Mouse (Mus musculus) heart, embryonic 11.5 days (tissue): ENCODE measurements around the gene Hfe. TPM values are rescaled to one million over a fixed set of nuclear protein-coding genes. Genes with fewer than 3 reads are reported as not detected.
A peak's percentile ranks its signal among the peaks of the same experiment; 100 is the strongest.

Source experiments
- ATAC-seq: fragments of 200-750 bp; cut with Nextera tagmentation; replicated peaks from 2 replicates; pipeline ENCODE4 v1.8.0; 2017; ENCODE audit warnings: moderate library complexity; ENCODE audit not compliant: insufficient number of reproducible peaks, low FRiP score, low TSS enrichment
- H3K27ac ChIP-seq: fragments of 300-500 bp; sonication (generic); 2 replicates; pipeline ENCODE4 v1.5.1; 2014; ENCODE audit warnings: mild to moderate bottlenecking, low read depth, low read length
- H3K27me3 ChIP-seq: fragments of 300-500 bp; sonication (generic); 2 replicates; pipeline ENCODE4 v1.6.1; 2014; ENCODE audit warnings: mild to moderate bottlenecking, low read length, mixed read lengths; ENCODE audit not compliant: control insufficient read depth, insufficient read depth
- H3K36me3 ChIP-seq: fragments of 300-500 bp; sonication (generic); 2 replicates; pipeline ENCODE4 v1.6.1; 2014; ENCODE audit warnings: mild to moderate bottlenecking, low read length, moderate library complexity, mixed read lengths; ENCODE audit not compliant: control insufficient read depth, insufficient read depth
- H3K4me1 ChIP-seq: fragments of 300-500 bp; sonication (generic); 2 replicates; pipeline ENCODE4 v1.6.1; 2014; ENCODE audit warnings: low read length; ENCODE audit not compliant: control insufficient read depth, insufficient read depth
- H3K4me2 ChIP-seq: fragments of 300-500 bp; sonication (generic); 2 replicates; pipeline ENCODE4 v1.6.1; 2014; ENCODE audit warnings: mild to moderate bottlenecking, moderate library complexity
- H3K4me3 ChIP-seq: fragments of 300-500 bp; sonication (generic); 2 replicates; pipeline ENCODE4 v1.5.1; 2014; ENCODE audit warnings: low read depth, low read length
- H3K9ac ChIP-seq: fragments of 300-500 bp; sonication (generic); 2 replicates; pipeline ENCODE4 v1.6.1; 2014; ENCODE audit warnings: mild to moderate bottlenecking, low read depth, low read length, moderate library complexity
- H3K9me3 ChIP-seq: fragments of 300-500 bp; sonication (generic); replicated peaks from 2 replicates; pipeline ENCODE4 v1.6.1; 2016; ENCODE audit warnings: low read length; ENCODE audit not compliant: control insufficient read depth
- WGBS: fragments of 180-500 bp; shearing (Covaris S2); extraction: QIAGEN DNeasy Blood & Tissue Kit; methylation state at CpG from one replicate; pipeline ENCODE4 v1.1.7; 2014; ENCODE audit not compliant: insufficient replicate concordance; 5-methylcytosine and 5-hydroxymethylcytosine counted together
- polyA plus RNA-seq: library from polyadenylated mRNA; unstranded; fragments of >200 nt; fragmentation: Nextera tagmentation; extraction: Ambion mirVana; gene quantifications from 2 replicates; pipeline ENCODE4 v1.2.1, GENCODE M21; 2014

Gene Hfe
- polyA plus RNA-seq, 1 experiment from 2014 or later = 8.2 TPM

GRCm38 (mm10) chr13:23699767-23700166, 10.9 kb downstream of the Hfe start:
- Histone ChIP-seq H3K4me1 (no peaks in the 10 kb centered on the region; the same call in 1 of the 2 replicates), H3K27ac (no peak overlapping the region), H3K9ac (no peak overlapping the region), H3K4me2 (no peak overlapping the region), H3K27me3 (no peaks in the 10 kb centered on the region), H3K36me3 (no peaks in the 10 kb centered on the region), H3K9me3 (no peaks in the 10 kb centered on the region), H3K4me3 (no peak overlapping the region)
- 64% methylated on average over 3 of the region's 3 CpGs for WGBS
- no peak for ATAC-seq

GRCm38 (mm10) chr13:23698996-23699395, 11.7 kb downstream of the Hfe start:
- 56% methylated on average over 6 of the region's 6 CpGs for WGBS
- peak overlapping the region; percentile 70 for H3K4me2 ChIP-seq
- H3K9ac ChIP-seq = 0 out of 2 replicates have a peak overlapping the region, but pooled peaks have one; percentile 6
- H3K27me3 ChIP-seq = no peaks in the 10 kb centered on the region
- H3K27ac ChIP-seq = peak overlapping the region; percentile 70
- no peaks in the 10 kb centered on the region; the same call in 1 of the 2 replicates for H3K4me1 ChIP-seq
- H3K4me3 ChIP-seq = no peak overlapping the region
- no peak for ATAC-seq
- no peaks in the 10 kb centered on the region for H3K9me3 ChIP-seq
- H3K36me3 ChIP-seq = no peaks in the 10 kb centered on the region

GRCm38 (mm10) chr13:23698300-23698693, 12.4 kb downstream of the Hfe start, which contains the start of gene Hist1h4c:
Gene Hist1h4c (minus strand): TSS chr13:23698454.
- H3K27ac ChIP-seq = peak within 1 kb of the TSS; percentile 91
- H3K9ac ChIP-seq = peak within 1 kb of the TSS; percentile 74
- H3K4me1 ChIP-seq = no peaks in the 10 kb centered on the region; the same call in 1 of the 2 replicates
- H3K27me3 ChIP-seq = no peaks in the 10 kb centered on the region
- H3K4me3 ChIP-seq = peak within 1 kb of the TSS; percentile 45
- under 1% methylated on average over 20 of the region's 22 CpGs for WGBS
- no peaks in the 10 kb centered on the region for H3K36me3 ChIP-seq
- ATAC-seq = peak; percentile 92
- H3K4me2 ChIP-seq = peak within 1 kb of the TSS; percentile 70
- no peaks in the 10 kb centered on the region for H3K9me3 ChIP-seq

GRCm38 (mm10) chr13:23697491-23698299, 13.0 kb downstream of the Hfe start:
- Histone ChIP-seq H3K9me3 (no peaks in the 10 kb centered on the region), H3K27me3 (no peaks in the 10 kb centered on the region), H3K36me3 (no peaks in the 10 kb centered on the region), H3K4me3 (peak overlapping the region; percentile 45), H3K27ac (peak overlapping the region; percentile 91), H3K4me2 (peak overlapping the region; percentile 70), H3K4me1 (no peaks in the 10 kb centered on the region; the same call in 1 of the 2 replicates), H3K9ac (peak overlapping the region; percentile 74)
- under 1% methylated on average over 21 of the region's 32 CpGs for WGBS
- peak; percentile 36 for ATAC-seq

GRCm38 (mm10) chr13:23696061-23696474, 14.6 kb downstream of the Hfe start:
- Histone ChIP-seq H3K4me2 (peak overlapping the region; percentile 49), H3K27me3 (no peaks in the 10 kb centered on the region), H3K4me1 (no peaks in the 10 kb centered on the region; the same call in 1 of the 2 replicates), H3K36me3 (no peaks in the 10 kb centered on the region), H3K4me3 (0 out of 2 replicates have a peak overlapping the region, but pooled peaks have one; percentile 16), H3K27ac (no peak overlapping the region), H3K9ac (peak overlapping the region; percentile 39; the same call in 1 of the 2 replicates), H3K9me3 (no peaks in the 10 kb centered on the region)
- WGBS = 46% methylated on average over 15 of the region's 15 CpGs
- ATAC-seq = no peak

- Histone ChIP-seq H3K4me3 (0 out of 2 replicates have a peak within 1 kb of the TSS, but pooled peaks have one; percentile 16), H3K9me3 (no peaks in the 10 kb centered on the region), H3K27ac (no peak within 1 kb of the TSS), H3K9ac (peak within 1 kb of the TSS; percentile 39; the same call in 1 of the 2 replicates), H3K4me2 (peak within 1 kb of the TSS; percentile 49), H3K36me3 (no peaks in the 10 kb centered on the region), H3K27me3 (no peaks in the 10 kb centered on the region), H3K4me1 (no peaks in the 10 kb centered on the region; the same call in 1 of the 2 replicates)
- WGBS = 37% methylated on average over 11 of the region's 13 CpGs
- no peak for ATAC-seq
These were observed 15.1 kb downstream of the Hfe start, which contains the start of gene Hist1h1t for GRCm38 (mm10) chr13:23695514-23695913. Gene Hist1h1t (plus strand): TSS chr13:23695814.

GRCm38 (mm10) chr13:23694956-23695355, 15.7 kb downstream of the Hfe start:
- no peaks in the 10 kb centered on the region for H3K27me3 ChIP-seq
- H3K4me1 ChIP-seq = no peaks in the 10 kb centered on the region; the same call in 1 of the 2 replicates
- 89% methylated on average over 9 of the region's 9 CpGs for WGBS
- no peaks in the 10 kb centered on the region for H3K9me3 ChIP-seq
- no peak overlapping the region for H3K9ac ChIP-seq
- ATAC-seq = no peak
- no peak overlapping the region for H3K4me3 ChIP-seq
- no peak overlapping the region for H3K4me2 ChIP-seq
- H3K36me3 ChIP-seq = no peaks in the 10 kb centered on the region
- no peak overlapping the region for H3K27ac ChIP-seq

GRCm38 (mm10) chr13:23693856-23694440, 16.7 kb downstream of the Hfe start:
- no peak overlapping the region for H3K9ac ChIP-seq
- ATAC-seq = no peak
- 77% methylated on average over 6 of the region's 6 CpGs for WGBS
- no peaks in the 10 kb centered on the region for H3K9me3 ChIP-seq
- no peak overlapping the region for H3K4me3 ChIP-seq
- no peak overlapping the region for H3K4me2 ChIP-seq
- H3K27ac ChIP-seq = no peak overlapping the region
- no peaks in the 10 kb centered on the region; the same call in 1 of the 2 replicates for H3K4me1 ChIP-seq
- H3K36me3 ChIP-seq = no peaks in the 10 kb centered on the region
- no peaks in the 10 kb centered on the region for H3K27me3 ChIP-seq
